Mouse (Mus musculus) embryonic facial prominence, embryonic 12.5 days (tissue): ENCODE results near the gene C1ql3. TPM values are rescaled to one million over a fixed set of nuclear protein-coding genes. Genes with fewer than 3 reads are reported as not detected.

Experiments
- ATAC-seq: fragments of 200-750 bp; cut with Nextera tagmentation; 2 replicates; pipeline ENCODE4 v1.8.0; 2017; ENCODE audit not compliant: insufficient number of reproducible peaks, insufficient read depth, low FRiP score, low TSS enrichment
- H3K27ac ChIP-seq: fragments of 300-500 bp; sonication (generic); 2 replicates; pipeline ENCODE4 v1.5.1; 2016; ENCODE audit warnings: mild to moderate bottlenecking
- H3K27me3 ChIP-seq: fragments of 300-500 bp; sonication (generic); 2 replicates; pipeline ENCODE4 v1.6.1; 2016; ENCODE audit warnings: mild to moderate bottlenecking, moderate library complexity
- H3K36me3 ChIP-seq: fragments of 300-500 bp; sonication (generic); 2 replicates; pipeline ENCODE4 v1.6.1; 2016; ENCODE audit warnings: mild to moderate bottlenecking
- H3K4me1 ChIP-seq: fragments of 300-500 bp; sonication (generic); 2 replicates; pipeline ENCODE4 v1.6.1; 2016
- H3K4me2 ChIP-seq: fragments of 300-500 bp; sonication (generic); replicated peaks from 2 replicates; pipeline ENCODE4 v1.6.1; 2016; ENCODE audit warnings: mild to moderate bottlenecking, moderate library complexity
- H3K4me3 ChIP-seq: fragments of 300-500 bp; sonication (generic); 2 replicates; pipeline ENCODE4 v1.5.1; 2016; ENCODE audit warnings: mild to moderate bottlenecking
- H3K9ac ChIP-seq: fragments of 300-500 bp; sonication (generic); 2 replicates; pipeline ENCODE4 v1.6.1; 2016; ENCODE audit warnings: mild to moderate bottlenecking, moderate library complexity
- H3K9me3 ChIP-seq: fragments of 300-500 bp; sonication (generic); 2 replicates; pipeline ENCODE4 v1.6.1; 2016; ENCODE audit warnings: mild to moderate bottlenecking, moderate library complexity
- WGBS: fragments of 180-500 bp; shearing (Covaris S2); methylation state at CpG from one replicate; pipeline ENCODE4 v1.1.7; 2016; 5-methylcytosine and 5-hydroxymethylcytosine counted together
- polyA plus RNA-seq: library from polyadenylated mRNA; unstranded; fragments of >200 nt; fragmentation: Nextera tagmentation; extraction: Ambion mirVana; gene quantifications from 2 replicates; pipeline ENCODE4 v1.2.1, GENCODE M21; 2016

The C1ql3 gene
- polyA plus RNA-seq, 1 experiment from 2014 or later, result 1.3 TPM

- Histone ChIP-seq H3K36me3 (no peaks in the 10 kb centered on the region), H3K4me3 (peak overlapping the region; percentile 59), H3K9me3 (no peaks in the 10 kb centered on the region), H3K4me2 (peak overlapping the region; percentile 99), H3K9ac (peak overlapping the region; percentile 45; the same call in 1 of the 2 replicates), H3K27ac (no peak overlapping the region), H3K27me3 (peaks cover 48% of the 10 kb centered on the region), H3K4me1 (peaks cover 17% of the 10 kb centered on the region)
- WGBS, result 4% methylated on average over 18 of the region's 18 CpGs
- 0 out of 2 replicates have a peak, but pooled peaks have one; percentile 25 for ATAC-seq
These were observed 2.2 kb downstream of the C1ql3 start for GRCm38 (mm10) chr2:13009261-13009972.

- WGBS, result 91% methylated on average over 1 of the region's 1 CpGs
- no peaks in the 10 kb centered on the region for H3K9me3 ChIP-seq
- no peak for ATAC-seq
- no peak overlapping the region for H3K9ac ChIP-seq
- H3K4me2 ChIP-seq, result no peak overlapping the region
- no peak overlapping the region for H3K4me3 ChIP-seq
- no peaks in the 10 kb centered on the region for H3K36me3 ChIP-seq
- H3K27ac ChIP-seq, result no peak overlapping the region
- H3K27me3 ChIP-seq, result peaks cover 43% of the 10 kb centered on the region
- H3K4me1 ChIP-seq, result peaks cover 17% of the 10 kb centered on the region
These were observed 3.2 kb downstream of the C1ql3 start for GRCm38 (mm10) chr2:13008433-13008832.

DNA sequence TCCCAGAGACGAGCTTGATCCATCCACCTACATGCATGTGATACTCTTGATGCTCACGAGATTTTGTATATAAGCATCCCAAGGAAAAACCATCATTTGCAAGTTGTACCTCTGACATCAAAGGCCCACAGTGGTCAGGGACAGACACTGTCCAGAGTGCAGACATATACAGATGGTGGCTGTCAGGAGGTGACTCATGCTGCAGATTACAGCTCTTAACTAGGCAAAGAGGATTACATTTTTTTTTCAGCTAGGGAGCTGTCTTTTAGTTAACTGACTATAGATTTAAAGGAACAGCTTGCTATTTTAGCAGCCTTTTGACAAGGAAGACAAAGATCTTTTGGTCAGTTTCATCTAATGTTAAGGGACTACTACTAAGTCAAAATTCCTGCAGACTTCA is 11.6 kb downstream of the C1ql3 start:
- H3K4me2 ChIP-seq, result no peak overlapping the region
- no peak overlapping the region for H3K4me3 ChIP-seq
- no peaks in the 10 kb centered on the region for H3K9me3 ChIP-seq
- no peak overlapping the region for H3K9ac ChIP-seq
- no peaks in the 10 kb centered on the region for H3K27me3 ChIP-seq
- H3K27ac ChIP-seq, result no peak overlapping the region
- H3K36me3 ChIP-seq, result no peaks in the 10 kb centered on the region
- no peak for ATAC-seq
- H3K4me1 ChIP-seq, result no peaks in the 10 kb centered on the region
- WGBS, result 78% methylated on average over 2 of the region's 2 CpGs

GRCm38 (mm10) chr2:12984901-12985732 is 26.5 kb downstream of the C1ql3 start:
- Histone ChIP-seq H3K4me3 (no peak overlapping the region), H3K4me1 (no peaks in the 10 kb centered on the region), H3K4me2 (no peak overlapping the region), H3K27ac (no peak overlapping the region), H3K36me3 (no peaks in the 10 kb centered on the region), H3K9me3 (no peaks in the 10 kb centered on the region), H3K9ac (no peak overlapping the region), H3K27me3 (no peaks in the 10 kb centered on the region)
- 56% methylated on average over 4 of the region's 4 CpGs for WGBS
- ATAC-seq, result no peak

DNA sequence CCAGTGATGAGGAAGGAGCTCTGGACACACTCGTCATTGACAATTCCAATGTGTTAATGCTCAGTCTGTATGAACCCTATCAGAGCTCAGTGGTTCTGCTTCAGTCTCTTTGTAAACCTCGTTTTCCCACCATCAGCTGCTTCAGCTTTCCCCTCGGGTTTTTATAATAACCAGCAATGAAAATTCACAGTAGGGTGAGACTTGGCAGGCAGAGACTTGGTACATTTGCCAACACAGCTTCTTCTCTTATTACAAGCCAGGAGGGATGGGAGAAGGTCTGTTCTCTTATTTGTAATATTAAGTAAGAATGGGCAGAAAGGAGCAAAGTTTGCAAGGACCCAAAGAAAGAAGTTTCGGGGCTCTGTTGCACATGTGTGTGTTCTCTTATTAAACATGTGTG is 32.8 kb downstream of the C1ql3 start:
- no peaks in the 10 kb centered on the region for H3K9me3 ChIP-seq
- no peak overlapping the region for H3K27ac ChIP-seq
- H3K36me3 ChIP-seq, result no peaks in the 10 kb centered on the region
- 76% methylated on average over 4 of the region's 4 CpGs for WGBS
- no peaks in the 10 kb centered on the region for H3K4me1 ChIP-seq
- ATAC-seq, result no peak
- no peak overlapping the region for H3K4me3 ChIP-seq
- no peak overlapping the region for H3K9ac ChIP-seq
- no peak overlapping the region for H3K4me2 ChIP-seq
- no peaks in the 10 kb centered on the region for H3K27me3 ChIP-seq

- no peak for ATAC-seq
- no peak overlapping the region for H3K27ac ChIP-seq
- H3K4me2 ChIP-seq, result no peak overlapping the region
- H3K36me3 ChIP-seq, result no peaks in the 10 kb centered on the region
- no peak overlapping the region for H3K4me3 ChIP-seq
- no peak overlapping the region for H3K9ac ChIP-seq
- H3K9me3 ChIP-seq, result no peaks in the 10 kb centered on the region
- H3K27me3 ChIP-seq, result no peaks in the 10 kb centered on the region
- 88% methylated on average over 7 of the region's 7 CpGs for WGBS
- no peaks in the 10 kb centered on the region for H3K4me1 ChIP-seq
These were observed 34.2 kb downstream of the C1ql3 start for GRCm38 (mm10) chr2:12977367-12977766.

- ATAC-seq, result no peak
- H3K9me3 ChIP-seq, result no peaks in the 10 kb centered on the region
- no peak overlapping the region for H3K4me2 ChIP-seq
- no peak overlapping the region for H3K27ac ChIP-seq
- H3K27me3 ChIP-seq, result no peaks in the 10 kb centered on the region
- WGBS, result 67% methylated on average over 2 of the region's 2 CpGs
- H3K36me3 ChIP-seq, result no peaks in the 10 kb centered on the region
- H3K4me3 ChIP-seq, result no peak overlapping the region
- H3K9ac ChIP-seq, result no peak overlapping the region
- H3K4me1 ChIP-seq, result no peaks in the 10 kb centered on the region
These were observed 37.9 kb downstream of the C1ql3 start for GRCm38 (mm10) chr2:12973752-12974151.

GRCm38 (mm10) chr2:12970049-12970724 is 41.4 kb downstream of the C1ql3 start:
- no peak overlapping the region for H3K4me3 ChIP-seq
- H3K4me1 ChIP-seq, result no peaks in the 10 kb centered on the region
- WGBS, result 76% methylated on average over 12 of the region's 12 CpGs
- H3K36me3 ChIP-seq, result no peaks in the 10 kb centered on the region
- no peaks in the 10 kb centered on the region for H3K9me3 ChIP-seq
- no peaks in the 10 kb centered on the region for H3K27me3 ChIP-seq
- H3K9ac ChIP-seq, result no peak overlapping the region
- no peak for ATAC-seq
- H3K4me2 ChIP-seq, result no peak overlapping the region
- H3K27ac ChIP-seq, result no peak overlapping the region

DNA sequence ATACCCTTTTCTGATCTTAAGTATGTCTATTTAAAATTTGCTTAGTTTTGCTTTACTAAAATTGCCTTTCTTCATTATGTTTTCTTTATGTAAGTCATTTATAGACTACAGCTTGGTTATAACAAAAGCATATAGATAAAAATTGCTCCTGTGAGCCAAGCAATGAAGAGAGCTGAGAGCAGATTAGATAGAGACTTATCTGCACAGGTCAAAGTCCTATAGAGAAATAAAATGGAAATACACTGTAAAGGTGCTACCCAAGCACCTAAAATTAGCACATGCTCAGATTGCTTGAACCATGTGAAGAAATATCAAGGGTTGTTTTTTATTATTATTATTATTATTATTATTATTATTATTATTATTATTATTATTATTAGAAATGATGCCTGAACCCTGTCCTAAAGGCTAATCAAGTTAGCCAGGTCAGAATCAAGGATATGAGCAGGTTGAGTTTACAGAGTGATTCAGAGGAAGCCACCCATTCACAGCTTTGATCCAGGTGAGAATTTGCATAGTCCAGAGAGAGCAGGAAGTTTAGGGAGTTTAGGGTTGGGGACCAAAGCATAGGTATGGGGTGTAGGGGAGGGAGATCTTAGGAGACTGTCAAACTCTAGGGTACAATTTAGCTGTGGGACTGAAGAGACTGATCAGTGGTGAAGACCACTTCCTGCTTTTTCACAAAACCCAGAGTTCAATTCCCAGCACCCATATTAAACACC is 54.7 kb downstream of the C1ql3 start:
- no peak for ATAC-seq
- Histone ChIP-seq H3K4me1 (no peaks in the 10 kb centered on the region), H3K27ac (no peak overlapping the region), H3K4me3 (no peak overlapping the region), H3K36me3 (no peaks in the 10 kb centered on the region), H3K9me3 (no peaks in the 10 kb centered on the region), H3K27me3 (no peaks in the 10 kb centered on the region), H3K4me2 (no peak overlapping the region), H3K9ac (no peak overlapping the region)
